Mouse (Mus musculus): ENCODE data around the gene Zscan10. TPM values are rescaled to one million over a fixed set of nuclear protein-coding genes. Genes with fewer than 3 reads are reported as not detected.

The Zscan10 gene
- polyA plus RNA-seq, 1 experiment from 2014 or later = 0.45 TPM

DNA sequence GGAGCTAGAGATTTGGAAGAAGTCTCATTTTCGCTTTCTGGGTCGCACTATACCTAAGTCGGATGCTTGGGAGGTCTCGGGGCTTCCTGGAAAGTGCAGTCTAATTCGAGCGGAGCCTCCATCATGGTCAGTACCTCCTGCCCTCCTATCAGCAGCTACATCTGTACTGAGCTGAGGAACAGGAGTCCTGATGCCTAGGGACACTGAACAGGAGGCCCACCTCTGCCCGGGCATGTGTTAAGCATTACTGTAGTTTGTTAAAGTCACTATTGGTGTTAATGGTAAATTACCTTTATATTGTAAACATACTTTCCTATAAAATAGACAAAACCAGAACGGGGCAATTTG is 36.3 kb upstream of the Zscan10 start:
- peaks cover 26% of the 10 kb centered on the region for H3K36me3 ChIP-seq
- peak overlapping the region; percentile 93 for H3K27ac ChIP-seq
- H3K9ac ChIP-seq (replicated peaks) = peak overlapping the region; percentile 89
- no peaks in the 10 kb centered on the region for H3K9me3 ChIP-seq
- H3K4me3 ChIP-seq (replicated peaks) = peak overlapping the region; percentile 78
- WGBS = under 1% methylated on average over 8 of the region's 8 CpGs
- H3K4me1 ChIP-seq (replicated peaks) = peaks cover 13% of the 10 kb centered on the region
- no peaks in the 10 kb centered on the region for H3K27me3 ChIP-seq
- H3K4me2 ChIP-seq = peak overlapping the region; percentile 57
- peak; percentile 84 for ATAC-seq (ENCODE audit: insufficient number of reproducible peaks, insufficient read depth, low FRiP score, low TSS enrichment, low read depth)

- Histone ChIP-seq H3K27me3 (no peaks in the 10 kb centered on the region), H3K9me3 (no peaks in the 10 kb centered on the region), H3K4me2 (no peak overlapping the region), H3K4me3 (replicated peaks) (no peak overlapping the region), H3K9ac (replicated peaks) (no peak overlapping the region), H3K36me3 (peaks cover 3% of the 10 kb centered on the region; the same call in 1 of the 2 replicates), H3K4me1 (replicated peaks) (peaks cover 13% of the 10 kb centered on the region), H3K27ac (no peak overlapping the region)
- no peak for ATAC-seq (ENCODE audit: insufficient number of reproducible peaks, insufficient read depth, low FRiP score, low TSS enrichment, low read depth)
- 55% methylated on average over 5 of the region's 5 CpGs for WGBS
These were observed 33.9 kb upstream of the Zscan10 start for GRCm38 (mm10) chr17:23566787-23567186.

- Histone ChIP-seq H3K9me3 (no peaks in the 10 kb centered on the region), H3K9ac (replicated peaks) (no peak overlapping the region), H3K36me3 (peaks cover 11% of the 10 kb centered on the region; the same call in 1 of the 2 replicates), H3K4me1 (replicated peaks) (peaks cover 7% of the 10 kb centered on the region), H3K27me3 (no peaks in the 10 kb centered on the region), H3K4me3 (replicated peaks) (no peak overlapping the region), H3K27ac (no peak overlapping the region), H3K4me2 (no peak overlapping the region)
- 37% methylated on average over 5 of the region's 5 CpGs for WGBS
- ATAC-seq (ENCODE audit: insufficient number of reproducible peaks, insufficient read depth, low FRiP score, low TSS enrichment, low read depth) = no peak
These were observed 32.3 kb upstream of the Zscan10 start for GRCm38 (mm10) chr17:23568370-23568769.

DNA sequence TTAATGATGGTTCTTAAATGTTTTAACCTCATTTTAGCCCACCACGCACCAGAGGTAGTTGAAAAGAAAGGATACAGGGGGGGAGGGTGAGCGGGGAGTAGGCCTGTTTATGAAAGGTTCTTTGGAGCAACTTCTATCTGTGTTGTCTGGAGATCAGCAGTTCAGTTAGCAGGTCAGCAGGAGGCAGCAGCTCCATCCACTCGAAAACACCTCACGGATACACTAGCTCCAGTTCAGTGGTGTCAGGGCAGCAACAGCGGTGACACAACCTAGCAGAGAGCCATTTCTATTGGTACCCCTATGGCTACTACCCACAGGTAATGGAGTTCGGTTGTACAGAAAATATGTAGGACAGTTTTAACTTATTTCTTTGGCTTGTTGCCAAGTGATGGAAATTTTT is 30.6 kb upstream of the Zscan10 start:
- WGBS = 41% methylated on average over 6 of the region's 6 CpGs
- no peak overlapping the region for H3K27ac ChIP-seq
- H3K27me3 ChIP-seq = no peaks in the 10 kb centered on the region
- H3K4me2 ChIP-seq = no peak overlapping the region
- peaks cover 26% of the 10 kb centered on the region for H3K36me3 ChIP-seq
- H3K4me1 ChIP-seq (replicated peaks) = peaks cover 3% of the 10 kb centered on the region
- H3K9ac ChIP-seq (replicated peaks) = no peak overlapping the region
- no peak overlapping the region for H3K4me3 ChIP-seq (replicated peaks)
- 0 out of 2 replicates have a peak, but pooled peaks have one; percentile 34 for ATAC-seq (ENCODE audit: insufficient number of reproducible peaks, insufficient read depth, low FRiP score, low TSS enrichment, low read depth)
- no peaks in the 10 kb centered on the region for H3K9me3 ChIP-seq

- ATAC-seq (ENCODE audit: insufficient number of reproducible peaks, insufficient read depth, low FRiP score, low TSS enrichment, low read depth) = no peak
- Histone ChIP-seq H3K9ac (replicated peaks) (no peak overlapping the region), H3K27me3 (no peaks in the 10 kb centered on the region), H3K36me3 (peaks cover 37% of the 10 kb centered on the region), H3K4me1 (replicated peaks) (no peaks in the 10 kb centered on the region), H3K9me3 (peaks cover 5% of the 10 kb centered on the region; the same call in 1 of the 2 replicates), H3K27ac (no peak overlapping the region), H3K4me3 (replicated peaks) (no peak overlapping the region), H3K4me2 (no peak overlapping the region)
- 21% methylated on average over 5 of the region's 5 CpGs for WGBS
These were observed 29.6 kb upstream of the Zscan10 start for GRCm38 (mm10) chr17:23571084-23571483.

GRCm38 (mm10) chr17:23572059-23572458 is 28.6 kb upstream of the Zscan10 start:
- 83% methylated on average over 6 of the region's 6 CpGs for WGBS
- H3K4me3 ChIP-seq (replicated peaks) = no peak overlapping the region
- no peak overlapping the region for H3K9ac ChIP-seq (replicated peaks)
- no peak for ATAC-seq (ENCODE audit: insufficient number of reproducible peaks, insufficient read depth, low FRiP score, low TSS enrichment, low read depth)
- H3K9me3 ChIP-seq = peaks cover 12% of the 10 kb centered on the region; the same call in 1 of the 2 replicates
- peaks cover 47% of the 10 kb centered on the region for H3K36me3 ChIP-seq
- no peak overlapping the region for H3K4me2 ChIP-seq
- H3K4me1 ChIP-seq (replicated peaks) = no peaks in the 10 kb centered on the region
- no peak overlapping the region for H3K27ac ChIP-seq
- no peaks in the 10 kb centered on the region for H3K27me3 ChIP-seq

DNA sequence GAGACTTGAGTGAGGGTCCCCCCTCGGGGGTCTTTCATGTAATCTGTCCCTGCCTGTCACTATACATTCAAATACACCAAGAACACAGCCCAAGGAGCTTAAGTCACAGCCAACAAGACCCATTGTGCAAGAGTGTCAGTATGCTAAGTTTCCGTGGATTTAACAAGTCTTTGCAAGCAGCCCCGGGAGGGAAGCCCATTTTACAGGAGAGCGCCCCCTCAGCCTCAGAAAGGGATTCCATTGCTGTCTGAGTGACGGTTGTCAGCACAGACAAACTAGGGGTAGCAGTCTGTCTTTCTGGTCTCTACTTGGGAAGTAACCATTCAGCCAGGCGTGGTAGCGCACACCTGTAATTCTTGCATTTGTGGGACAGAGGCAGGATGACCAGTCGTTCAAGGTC is 26.5 kb upstream of the Zscan10 start:
- WGBS = 90% methylated on average over 8 of the region's 8 CpGs
- H3K4me3 ChIP-seq (replicated peaks) = no peak overlapping the region
- H3K36me3 ChIP-seq = peaks cover 64% of the 10 kb centered on the region

GRCm38 (mm10) chr17:23575951-23576552 is 24.6 kb upstream of the Zscan10 start:
- Histone ChIP-seq H3K27me3 (no peaks in the 10 kb centered on the region), H3K27ac (no peak overlapping the region), H3K4me2 (no peak overlapping the region), H3K4me3 (replicated peaks) (no peak overlapping the region), H3K36me3 (peaks cover 83% of the 10 kb centered on the region), H3K9me3 (peaks cover 12% of the 10 kb centered on the region; the same call in 1 of the 2 replicates), H3K9ac (replicated peaks) (no peak overlapping the region), H3K4me1 (replicated peaks) (no peaks in the 10 kb centered on the region)
- no peak for ATAC-seq (ENCODE audit: insufficient number of reproducible peaks, insufficient read depth, low FRiP score, low TSS enrichment, low read depth)
- 95% methylated on average over 38 of the region's 38 CpGs for WGBS

More for the DNA sequence above, 26.5 kb upstream of the Zscan10 start:
- peaks cover 12% of the 10 kb centered on the region; the same call in 1 of the 2 replicates for H3K9me3 ChIP-seq
- H3K27ac ChIP-seq = no peak overlapping the region
- no peak overlapping the region for H3K9ac ChIP-seq (replicated peaks)
- ATAC-seq (ENCODE audit: insufficient number of reproducible peaks, insufficient read depth, low FRiP score, low TSS enrichment, low read depth) = no peak
- no peaks in the 10 kb centered on the region for H3K27me3 ChIP-seq
- no peak overlapping the region for H3K4me2 ChIP-seq
- no peaks in the 10 kb centered on the region for H3K4me1 ChIP-seq (replicated peaks)

DNA sequence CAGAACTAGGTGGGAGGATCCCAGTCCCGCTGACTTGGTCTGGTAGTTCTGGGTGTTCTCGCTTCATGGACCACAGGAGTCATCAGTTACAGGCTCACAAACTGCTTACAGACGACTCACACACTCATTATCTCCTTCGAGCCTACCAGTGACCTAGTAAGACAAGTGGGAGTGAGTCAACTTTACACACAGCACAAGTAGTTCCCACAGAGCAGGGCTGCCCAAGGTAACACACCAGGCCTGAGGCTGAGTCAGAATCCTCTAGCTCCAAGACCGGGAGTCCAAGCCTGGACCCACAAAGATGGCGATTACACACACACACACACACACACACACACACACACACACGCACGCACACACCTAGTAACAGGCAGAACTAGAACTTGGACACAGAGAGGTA is 15.9 kb upstream of the Zscan10 start:
- H3K27ac ChIP-seq = no peak overlapping the region
- no peaks in the 10 kb centered on the region for H3K9me3 ChIP-seq
- 87% methylated on average over 8 of the region's 8 CpGs for WGBS
- peak overlapping the region; percentile 76; the same call in 1 of the 2 replicates for H3K9ac ChIP-seq (replicated peaks)
- ATAC-seq (ENCODE audit: insufficient number of reproducible peaks, insufficient read depth, low FRiP score, low TSS enrichment, low read depth) = no peak
- H3K4me2 ChIP-seq = peak overlapping the region; percentile 90
- H3K4me3 ChIP-seq (replicated peaks) = peak overlapping the region; percentile 66
- H3K4me1 ChIP-seq (replicated peaks) = peaks cover 19% of the 10 kb centered on the region
- peaks cover 28% of the 10 kb centered on the region for H3K36me3 ChIP-seq
- no peaks in the 10 kb centered on the region for H3K27me3 ChIP-seq

GRCm38 (mm10) chr17:23585721-23586491 is 14.8 kb upstream of the Zscan10 start:
- no peaks in the 10 kb centered on the region for H3K9me3 ChIP-seq
- peak overlapping the region; percentile 76 for H3K9ac ChIP-seq (replicated peaks)
- peak overlapping the region; percentile 90 for H3K4me2 ChIP-seq
- peaks cover 17% of the 10 kb centered on the region for H3K36me3 ChIP-seq
- peak; percentile 54; the same call in 1 of the 2 replicates for ATAC-seq (ENCODE audit: insufficient number of reproducible peaks, insufficient read depth, low FRiP score, low TSS enrichment, low read depth)
- H3K4me1 ChIP-seq (replicated peaks) = peaks cover 19% of the 10 kb centered on the region
- under 1% methylated on average over 22 of the region's 22 CpGs for WGBS
- peak overlapping the region; percentile 66 for H3K4me3 ChIP-seq (replicated peaks)
- no peaks in the 10 kb centered on the region for H3K27me3 ChIP-seq
- H3K27ac ChIP-seq = peak overlapping the region; percentile 51; the same call in 1 of the 2 replicates

- H3K4me1 ChIP-seq (replicated peaks) = peaks cover 19% of the 10 kb centered on the region
- ATAC-seq (ENCODE audit: insufficient number of reproducible peaks, insufficient read depth, low FRiP score, low TSS enrichment, low read depth) = no peak
- WGBS = 62% methylated on average over 2 of the region's 2 CpGs
- H3K27me3 ChIP-seq = no peaks in the 10 kb centered on the region
- H3K36me3 ChIP-seq = peaks cover 11% of the 10 kb centered on the region; the same call in 1 of the 2 replicates
- H3K27ac ChIP-seq = no peak overlapping the region
- H3K9me3 ChIP-seq = no peaks in the 10 kb centered on the region
- no peak overlapping the region for H3K4me3 ChIP-seq (replicated peaks)
- no peak overlapping the region for H3K9ac ChIP-seq (replicated peaks)
- no peak overlapping the region for H3K4me2 ChIP-seq
These were observed 13.4 kb upstream of the Zscan10 start for GRCm38 (mm10) chr17:23587253-23587652.
